Mouse (Mus musculus) hindbrain, embryonic 15.5 days (tissue): Measurements from ENCODE around the gene Hk1. TPM values are rescaled to one million over a fixed set of nuclear protein-coding genes. Genes with fewer than 3 reads are reported as not detected.

Source experiments
- ATAC-seq: fragments of 200-750 bp; cut with Nextera tagmentation; 2 replicates; pipeline ENCODE4 v1.8.0; 2017; ENCODE audit warnings: low read depth, moderate number of reproducible peaks, moderate TSS enrichment; ENCODE audit not compliant: low FRiP score
- H3K27ac ChIP-seq: fragments of 300-500 bp; sonication (generic); replicated peaks from 2 replicates; pipeline ENCODE4 v1.5.1; 2015; ENCODE audit warnings: mild to moderate bottlenecking, inconsistent platforms
- H3K27me3 ChIP-seq: fragments of 300-500 bp; sonication (generic); 2 replicates; pipeline ENCODE4 v1.6.1; 2015; ENCODE audit warnings: control low read depth, inconsistent platforms
- H3K36me3 ChIP-seq: fragments of 300-500 bp; sonication (generic); 2 replicates; pipeline ENCODE4 v1.6.1; 2015; ENCODE audit warnings: control low read depth, inconsistent platforms
- H3K4me1 ChIP-seq: fragments of 300-500 bp; sonication (generic); replicated peaks from 2 replicates; pipeline ENCODE4 v1.6.1; 2015; ENCODE audit warnings: control low read depth, inconsistent platforms
- H3K4me2 ChIP-seq: fragments of 300-500 bp; sonication (generic); 2 replicates; pipeline ENCODE4 v1.6.1; 2015; ENCODE audit warnings: moderate library complexity, mild to moderate bottlenecking, inconsistent platforms
- H3K4me3 ChIP-seq: fragments of 300-500 bp; sonication (generic); 2 replicates; pipeline ENCODE4 v1.5.1; 2015; ENCODE audit warnings: mild to moderate bottlenecking, inconsistent platforms
- H3K9ac ChIP-seq: fragments of 300-500 bp; sonication (generic); 2 replicates; pipeline ENCODE4 v1.6.1; 2015; ENCODE audit warnings: inconsistent platforms
- H3K9me3 ChIP-seq: fragments of 300-500 bp; sonication (generic); 2 replicates; pipeline ENCODE4 v1.6.1; 2016; ENCODE audit warnings: control low read depth, inconsistent platforms
- WGBS: fragments of 180-500 bp; shearing (Covaris S2); methylation state at CpG from one replicate; pipeline ENCODE4 v1.1.7; 2015; 5-methylcytosine and 5-hydroxymethylcytosine counted together
- polyA plus RNA-seq: library from polyadenylated mRNA; unstranded; fragments of >200 nt; fragmentation: Nextera tagmentation; extraction: Ambion mirVana; gene quantifications from 2 replicates; pipeline ENCODE4 v1.2.1, GENCODE M21; 2015

Gene Hk1
- polyA plus RNA-seq, 1 experiment from 2014 or later = 140 TPM

- ATAC-seq = peak; percentile 63
- WGBS = 3% methylated on average over 45 of the region's 45 CpGs
These were observed 40.3 kb downstream of the Hk1 start for GRCm38 (mm10) chr10:62339211-62340094.

GRCm38 (mm10) chr10:62338626-62339025 lies 41.1 kb downstream of the Hk1 start:
- Histone ChIP-seq H3K9ac (peak overlapping the region; percentile 81; the same call in 1 of the 2 replicates), H3K4me1 (peaks cover 47% of the 10 kb centered on the region), H3K9me3 (no peaks in the 10 kb centered on the region), H3K36me3 (no peaks in the 10 kb centered on the region), H3K4me3 (peak overlapping the region; percentile 79), H3K27ac (0 out of 2 replicates have a peak overlapping the region, but pooled peaks have one; percentile 90), H3K27me3 (no peaks in the 10 kb centered on the region), H3K4me2 (peak overlapping the region; percentile 87)
- 36% methylated on average over 5 of the region's 5 CpGs for WGBS
- ATAC-seq = no peak

More at GRCm38 (mm10) chr10:62339211-62340094, 40.3 kb downstream of the Hk1 start:
- Histone ChIP-seq H3K27me3 (no peaks in the 10 kb centered on the region), H3K4me3 (peak overlapping the region; percentile 79), H3K4me1 (peaks cover 45% of the 10 kb centered on the region), H3K36me3 (no peaks in the 10 kb centered on the region), H3K9ac (peak overlapping the region; percentile 81), H3K4me2 (peak overlapping the region; percentile 87), H3K9me3 (no peaks in the 10 kb centered on the region), H3K27ac (peak overlapping the region; percentile 90)

- H3K9ac ChIP-seq = no peak overlapping the region
- ATAC-seq = no peak
- H3K4me1 ChIP-seq = peaks cover 51% of the 10 kb centered on the region
These were observed 41.5 kb downstream of the Hk1 start for GRCm38 (mm10) chr10:62338176-62338575.

GRCm38 (mm10) chr10:62336601-62337578 lies 42.8 kb downstream of the Hk1 start:
- H3K27me3 ChIP-seq = no peaks in the 10 kb centered on the region
- H3K36me3 ChIP-seq = no peaks in the 10 kb centered on the region
- H3K4me1 ChIP-seq = peaks cover 60% of the 10 kb centered on the region
- H3K9me3 ChIP-seq = no peaks in the 10 kb centered on the region
- 25% methylated on average over 12 of the region's 12 CpGs for WGBS
- no peak overlapping the region for H3K27ac ChIP-seq
- 0 out of 2 replicates have a peak overlapping the region, but pooled peaks have one; percentile 14 for H3K4me2 ChIP-seq
- ATAC-seq = no peak
- no peak overlapping the region for H3K9ac ChIP-seq
- no peak overlapping the region for H3K4me3 ChIP-seq

More at GRCm38 (mm10) chr10:62338176-62338575, 41.5 kb downstream of the Hk1 start:
- Histone ChIP-seq H3K27ac (no peak overlapping the region), H3K27me3 (no peaks in the 10 kb centered on the region), H3K4me2 (peak overlapping the region; percentile 87), H3K36me3 (no peaks in the 10 kb centered on the region), H3K9me3 (no peaks in the 10 kb centered on the region), H3K4me3 (peak overlapping the region; percentile 79)
- WGBS = 46% methylated on average over 9 of the region's 9 CpGs

GRCm38 (mm10) chr10:62335423-62335776 lies 44.3 kb downstream of the Hk1 start:
- no peak for ATAC-seq
- WGBS = 22% methylated on average over 6 of the region's 6 CpGs
- Histone ChIP-seq H3K27ac (no peak overlapping the region), H3K27me3 (no peaks in the 10 kb centered on the region), H3K4me2 (peak overlapping the region; percentile 17; the same call in 1 of the 2 replicates), H3K4me3 (no peak overlapping the region), H3K9me3 (no peaks in the 10 kb centered on the region), H3K9ac (no peak overlapping the region), H3K4me1 (peaks cover 53% of the 10 kb centered on the region), H3K36me3 (no peaks in the 10 kb centered on the region)

- no peak for ATAC-seq
- WGBS = 44% methylated on average over 20 of the region's 20 CpGs
- H3K27me3 ChIP-seq = no peaks in the 10 kb centered on the region
- no peak overlapping the region for H3K27ac ChIP-seq
- H3K4me3 ChIP-seq = no peak overlapping the region
- no peaks in the 10 kb centered on the region for H3K36me3 ChIP-seq
- no peak overlapping the region for H3K9ac ChIP-seq
- H3K4me1 ChIP-seq = peaks cover 53% of the 10 kb centered on the region
- H3K4me2 ChIP-seq = peak overlapping the region; percentile 17; the same call in 1 of the 2 replicates
- H3K9me3 ChIP-seq = no peaks in the 10 kb centered on the region
These were observed 44.9 kb downstream of the Hk1 start for GRCm38 (mm10) chr10:62334686-62335422.

GRCm38 (mm10) chr10:62333269-62333668 lies 46.4 kb downstream of the Hk1 start:
- Histone ChIP-seq H3K27me3 (no peaks in the 10 kb centered on the region), H3K9ac (no peak overlapping the region), H3K4me2 (no peak overlapping the region), H3K27ac (no peak overlapping the region), H3K9me3 (no peaks in the 10 kb centered on the region), H3K36me3 (no peaks in the 10 kb centered on the region), H3K4me3 (no peak overlapping the region), H3K4me1 (peaks cover 43% of the 10 kb centered on the region)
- no peak for ATAC-seq
- 81% methylated on average over 14 of the region's 14 CpGs for WGBS

GRCm38 (mm10) chr10:62332514-62332913 lies 47.2 kb downstream of the Hk1 start:
- Histone ChIP-seq H3K9ac (no peak overlapping the region), H3K4me3 (peak overlapping the region; percentile 16; the same call in 1 of the 2 replicates)

GRCm38 (mm10) chr10:62331771-62332170 lies 47.9 kb downstream of the Hk1 start:
- Histone ChIP-seq H3K4me1 (peaks cover 29% of the 10 kb centered on the region), H3K9ac (no peak overlapping the region), H3K36me3 (no peaks in the 10 kb centered on the region), H3K27me3 (no peaks in the 10 kb centered on the region), H3K4me2 (no peak overlapping the region), H3K27ac (no peak overlapping the region), H3K4me3 (no peak overlapping the region), H3K9me3 (no peaks in the 10 kb centered on the region)
- whole genome bisulfite sequencing = 86% methylated on average over 12 of the region's 12 CpGs
- no peak for ATAC-seq

More at GRCm38 (mm10) chr10:62332514-62332913, 47.2 kb downstream of the Hk1 start:
- no peaks in the 10 kb centered on the region for H3K36me3 ChIP-seq
- peak overlapping the region; percentile 44 for H3K4me2 ChIP-seq
- peaks cover 37% of the 10 kb centered on the region for H3K4me1 ChIP-seq
- peak; percentile 43; the same call in 1 of the 2 replicates for ATAC-seq
- 54% methylated on average over 7 of the region's 7 CpGs for whole genome bisulfite sequencing
- no peaks in the 10 kb centered on the region for H3K27me3 ChIP-seq
- no peaks in the 10 kb centered on the region for H3K9me3 ChIP-seq
- 0 out of 2 replicates have a peak overlapping the region, but pooled peaks have one; percentile 38 for H3K27ac ChIP-seq

- Histone ChIP-seq H3K9ac (no peak overlapping the region), H3K4me1 (peaks cover 25% of the 10 kb centered on the region), H3K27ac (no peak overlapping the region), H3K9me3 (no peaks in the 10 kb centered on the region), H3K4me3 (no peak overlapping the region), H3K27me3 (no peaks in the 10 kb centered on the region), H3K36me3 (no peaks in the 10 kb centered on the region), H3K4me2 (no peak overlapping the region)
- ATAC-seq = no peak
- WGBS = 98% methylated on average over 9 of the region's 9 CpGs
These were observed 48.4 kb downstream of the Hk1 start for GRCm38 (mm10) chr10:62331296-62331695.

- no peak for ATAC-seq
- H3K4me1 ChIP-seq = peaks cover 19% of the 10 kb centered on the region
- no peaks in the 10 kb centered on the region for H3K9me3 ChIP-seq
- H3K4me3 ChIP-seq = no peak overlapping the region
- 77% methylated on average over 7 of the region's 7 CpGs for WGBS
- H3K9ac ChIP-seq = no peak overlapping the region
- no peak overlapping the region for H3K27ac ChIP-seq
- H3K27me3 ChIP-seq = no peaks in the 10 kb centered on the region
- no peaks in the 10 kb centered on the region for H3K36me3 ChIP-seq
- no peak overlapping the region for H3K4me2 ChIP-seq
These were observed 49.9 kb downstream of the Hk1 start for GRCm38 (mm10) chr10:62329846-62330245.
